Mouse (Mus musculus) adrenal gland, adult 8-10 months (tissue): Measurements from ENCODE around the gene Sp9. TPM values are rescaled to one million over a fixed set of nuclear protein-coding genes. Genes with fewer than 3 reads are reported as not detected.
A peak's percentile ranks its signal among the peaks of the same experiment; 100 is the strongest.

ENCODE experiments used
- DNase-seq: peaks from one replicate; pipeline ENCODE4 v3.0.0; 2022
- total RNA-seq, 4 experiments: library from RNA; stranded (reverse); gene quantifications; 2 replicates each; pipeline ENCODE4 v1.2.4; 2022

Gene Sp9
- total RNA-seq, 4 experiments from 2014 or later = not detected

GRCm38 (mm10) chr2:73275261-73276040, 3.7 kb downstream of the Sp9 start:
- no peak for DNase-seq

- no peak for DNase-seq
Observed at GRCm38 (mm10) chr2:73276141-73276571, 4.4 kb downstream of the Sp9 start.

- DNase-seq = no peak
Observed at GRCm38 (mm10) chr2:73277021-73277708, 5.4 kb downstream of the Sp9 start.

GRCm38 (mm10) chr2:73277709-73278075, 6.0 kb downstream of the Sp9 start:
- DNase-seq = no peak

GRCm38 (mm10) chr2:73278131-73278854, 6.6 kb downstream of the Sp9 start:
- peak; percentile 73 for DNase-seq

GRCm38 (mm10) chr2:73278869-73279268, 7.1 kb downstream of the Sp9 start:
- DNase-seq = no peak

GRCm38 (mm10) chr2:73279271-73280038, 7.7 kb downstream of the Sp9 start:
- no peak for DNase-seq

- DNase-seq = no peak
Observed at GRCm38 (mm10) chr2:73280356-73281047, 8.8 kb downstream of the Sp9 start.

GRCm38 (mm10) chr2:73281048-73281661, 9.4 kb downstream of the Sp9 start:
- DNase-seq = no peak

- DNase-seq = no peak
Observed at GRCm38 (mm10) chr2:73281707-73282106, 10.0 kb downstream of the Sp9 start.

GRCm38 (mm10) chr2:73285630-73286029, 13.9 kb downstream of the Sp9 start:
- no peak for DNase-seq

- no peak for DNase-seq
Observed at GRCm38 (mm10) chr2:73291130-73291529, 19.4 kb downstream of the Sp9 start.

GRCm38 (mm10) chr2:73295023-73295422, 23.3 kb downstream of the Sp9 start:
- DNase-seq = no peak

GRCm38 (mm10) chr2:73298154-73298553, 26.4 kb downstream of the Sp9 start:
- no peak for DNase-seq

GRCm38 (mm10) chr2:73298841-73299240, 27.1 kb downstream of the Sp9 start:
- DNase-seq = no peak

- no peak for DNase-seq
Observed at GRCm38 (mm10) chr2:73301979-73302378, 30.3 kb downstream of the Sp9 start.

- DNase-seq = no peak
Observed at GRCm38 (mm10) chr2:73302722-73303121, 31.0 kb downstream of the Sp9 start.

- no peak for DNase-seq
Observed at GRCm38 (mm10) chr2:73304506-73304905, 32.8 kb downstream of the Sp9 start.

- no peak for DNase-seq
Observed at GRCm38 (mm10) chr2:73306006-73306405, 34.3 kb downstream of the Sp9 start.

- peak; percentile 93 for DNase-seq
Observed at GRCm38 (mm10) chr2:73312152-73313116, 40.7 kb downstream of the Sp9 start, which contains the start of the genes Scrn3 and Cir1. Gene Scrn3, plus strand, starts transcription at chr2:73312601. Gene Cir1, minus strand, starts transcription at chr2:73312701.
